Mouse (Mus musculus): ENCODE measurements around the gene Kcnab1.
"Not testable (repeated sequence)": the region's sequence is repeated elsewhere in the genome, so short reads cannot be mapped to it uniquely, and the experiment has no call there.

The Kcnab1 gene

GRCm38 (mm10) chr3:65372552-65372951 lies 263.4 kb downstream of the Kcnab1 start:
- no peak for DNase-seq

DNA sequence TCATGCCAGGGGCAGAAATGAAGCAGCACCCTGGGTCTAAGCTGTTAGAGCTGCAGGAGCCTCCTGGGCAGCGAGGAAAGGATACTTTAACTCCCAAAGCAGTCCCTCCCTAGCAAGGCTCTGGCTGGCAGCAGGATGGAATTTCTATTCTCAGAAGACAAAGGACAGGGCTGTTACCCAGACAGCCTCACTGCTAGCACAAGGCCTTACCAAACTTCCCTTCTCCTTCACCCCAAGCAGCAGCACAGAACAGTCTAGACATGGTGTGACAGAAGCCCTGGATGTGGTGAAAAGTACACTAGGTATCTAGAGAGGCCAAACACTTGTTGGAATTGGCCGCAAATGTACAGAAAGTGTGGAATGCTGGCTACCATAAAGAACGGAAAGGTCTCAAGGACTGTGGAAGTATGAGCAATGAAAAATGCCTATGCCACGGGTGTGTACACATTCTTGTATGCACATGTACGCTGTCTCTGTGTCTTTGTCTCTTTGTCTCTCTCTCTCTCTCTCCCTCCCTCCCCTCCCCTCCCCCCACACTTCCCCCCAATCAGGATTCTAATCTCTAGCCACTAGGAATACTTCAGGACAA lies 264.5 kb downstream of the Kcnab1 start:
- no peak for DNase-seq

DNA sequence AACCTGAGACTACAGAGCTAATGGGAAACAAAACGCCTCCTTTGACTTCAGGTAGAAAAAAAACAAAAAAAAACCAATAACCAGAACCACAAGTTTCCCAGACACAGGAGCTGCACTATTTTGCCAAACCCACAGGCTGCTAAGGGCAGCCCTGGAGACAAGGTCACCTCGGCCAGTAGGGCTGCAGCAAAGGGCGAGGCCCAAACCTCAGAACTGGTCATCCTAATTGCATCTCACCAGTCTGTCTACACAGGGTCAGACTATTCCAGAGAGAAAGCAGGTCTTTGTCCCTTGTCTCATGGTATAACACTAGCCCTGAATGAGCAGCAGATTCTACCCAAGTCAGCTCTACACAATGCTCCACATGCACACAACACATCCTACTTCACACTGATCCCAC lies 265.5 kb downstream of the Kcnab1 start:
- DNase-seq = no peak

- no peak for DNase-seq
These were observed 269.5 kb downstream of the Kcnab1 start for GRCm38 (mm10) chr3:65378724-65379123.

DNA sequence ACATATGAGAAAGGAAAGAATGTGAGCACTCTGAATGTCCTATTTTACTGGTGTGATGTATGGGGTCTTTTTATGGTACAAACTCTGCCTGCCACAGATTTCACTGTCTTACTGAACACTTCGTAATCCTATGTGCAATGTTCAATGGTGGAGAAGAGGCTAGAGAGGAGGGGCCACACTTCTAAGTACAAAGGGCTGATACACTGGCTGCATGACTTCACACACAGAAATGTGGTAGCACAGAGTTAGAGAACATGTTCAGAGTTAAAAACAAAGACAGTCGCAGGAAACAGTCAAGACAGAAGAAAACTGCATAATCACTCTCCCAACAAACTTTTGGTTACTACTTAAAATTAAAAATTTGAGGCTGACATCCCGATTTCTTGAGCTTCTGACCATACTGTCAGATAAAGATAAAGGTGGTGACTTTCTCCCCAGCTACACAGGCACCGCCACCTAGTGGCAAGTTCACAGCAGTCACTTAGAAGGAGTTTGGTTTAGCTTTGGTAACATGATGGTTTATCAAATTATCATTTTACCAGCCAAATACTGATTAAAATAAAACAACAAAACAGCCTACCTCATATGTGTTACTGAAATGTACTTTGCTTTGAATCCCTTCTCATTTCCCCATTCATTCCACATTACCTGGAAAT lies 270.8 kb downstream of the Kcnab1 start:
- no peak for DNase-seq

- DNase-seq = no peak
These were observed 271.9 kb downstream of the Kcnab1 start for GRCm38 (mm10) chr3:65381094-65381493.

DNA sequence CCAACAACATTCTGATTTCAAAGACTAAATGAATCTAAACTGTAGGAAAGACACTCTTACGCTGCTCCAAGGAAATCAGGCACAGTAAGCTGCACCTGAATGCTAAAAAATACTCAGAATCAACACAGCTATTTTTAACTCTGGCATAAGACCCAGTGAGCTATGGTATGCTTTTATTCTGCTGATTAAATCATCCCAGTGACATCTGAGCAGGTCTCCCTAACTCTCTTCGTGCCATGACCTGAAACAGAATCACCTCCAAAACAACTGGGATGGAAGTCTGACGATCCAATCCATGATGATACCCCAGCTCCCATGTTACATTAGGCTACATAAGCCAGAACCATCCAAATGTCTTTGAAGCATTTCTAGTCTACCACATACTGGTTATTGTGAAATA lies 275.2 kb downstream of the Kcnab1 start:
- no peak for DNase-seq

- no peak for DNase-seq
These were observed 276.6 kb downstream of the Kcnab1 start for GRCm38 (mm10) chr3:65385771-65386170.

- no peak for DNase-seq
These were observed 282.1 kb downstream of the Kcnab1 start for GRCm38 (mm10) chr3:65391222-65391783.

DNA sequence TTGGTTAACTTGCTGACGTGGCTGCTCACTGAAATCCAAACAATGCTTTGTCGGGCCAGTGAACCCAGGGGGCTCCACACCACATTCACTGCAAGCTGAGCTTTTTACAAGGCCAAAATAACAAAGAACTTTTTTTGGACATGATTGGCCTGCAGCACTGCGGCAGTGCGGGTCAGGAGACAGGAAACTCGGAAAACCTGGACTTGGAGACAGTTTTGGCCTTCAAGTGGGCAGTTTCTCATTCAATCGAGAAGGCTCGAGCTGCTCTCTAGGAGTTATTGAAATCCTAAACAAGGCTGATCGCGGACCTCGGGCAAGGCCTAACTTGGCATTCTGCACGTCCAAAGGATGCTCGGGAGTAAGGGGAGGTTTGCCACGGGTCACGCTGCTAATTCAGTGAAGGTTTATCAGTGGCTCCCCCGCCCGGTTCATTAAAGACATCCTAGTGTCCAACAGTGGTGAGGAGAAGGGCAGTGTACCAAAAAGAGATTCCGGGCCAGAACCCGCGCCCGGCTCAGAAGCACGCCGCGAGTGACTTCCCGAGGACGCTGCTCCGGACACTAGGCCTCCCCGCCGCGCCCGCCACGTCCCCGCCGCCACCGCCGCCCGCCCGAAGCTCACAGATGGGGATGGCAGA lies 282.7 kb downstream of the Kcnab1 start:
- DNase-seq = no peak

DNA sequence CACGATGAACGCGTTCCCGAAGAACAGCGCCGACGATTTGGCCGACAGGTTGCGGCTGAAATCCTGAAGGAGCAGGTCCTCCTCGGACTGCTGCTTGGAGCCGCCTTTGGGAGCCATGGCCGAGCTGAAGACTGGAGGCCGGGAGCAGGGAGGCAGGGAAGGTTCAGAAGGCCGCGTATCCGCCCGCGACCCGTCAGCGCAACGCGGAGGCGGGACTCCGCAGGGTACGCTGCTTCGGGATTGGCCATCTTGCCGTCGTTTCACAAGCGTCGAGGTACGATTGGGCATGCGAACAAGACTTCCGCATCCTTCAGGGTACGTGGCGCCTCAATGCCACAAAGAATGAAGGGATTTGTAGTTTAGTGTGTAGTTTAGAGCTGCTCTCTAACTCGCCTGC lies 283.2 kb downstream of the Kcnab1 start, which contains the start of gene Ssr3:
TSS of gene Ssr3 (minus strand) at position 203 of the 397 bp plus-strand sequence.
- DNase-seq = peak; percentile 92 to 94

DNA sequence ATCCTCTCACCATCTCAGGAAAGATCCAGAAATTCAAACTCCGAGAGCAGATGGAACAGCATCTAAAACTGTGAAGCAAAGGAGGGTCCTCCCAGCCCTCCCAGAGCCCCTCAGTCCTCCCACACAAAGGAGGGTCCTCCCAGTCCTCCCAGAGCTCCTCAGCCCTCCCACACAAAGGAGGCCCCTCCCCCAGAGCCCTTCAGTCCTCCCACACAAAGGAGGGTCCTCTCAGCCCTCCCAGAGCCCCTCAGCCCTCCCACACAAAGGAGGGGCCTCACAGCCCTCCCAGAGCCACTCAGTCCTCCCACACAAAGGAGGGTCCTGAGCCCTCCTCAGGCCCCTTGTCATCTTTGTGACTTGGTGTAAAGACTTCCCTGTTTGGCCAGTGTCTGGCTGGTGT lies 285.9 kb downstream of the Kcnab1 start:
- DNase-seq = not testable (repeated sequence)

DNA sequence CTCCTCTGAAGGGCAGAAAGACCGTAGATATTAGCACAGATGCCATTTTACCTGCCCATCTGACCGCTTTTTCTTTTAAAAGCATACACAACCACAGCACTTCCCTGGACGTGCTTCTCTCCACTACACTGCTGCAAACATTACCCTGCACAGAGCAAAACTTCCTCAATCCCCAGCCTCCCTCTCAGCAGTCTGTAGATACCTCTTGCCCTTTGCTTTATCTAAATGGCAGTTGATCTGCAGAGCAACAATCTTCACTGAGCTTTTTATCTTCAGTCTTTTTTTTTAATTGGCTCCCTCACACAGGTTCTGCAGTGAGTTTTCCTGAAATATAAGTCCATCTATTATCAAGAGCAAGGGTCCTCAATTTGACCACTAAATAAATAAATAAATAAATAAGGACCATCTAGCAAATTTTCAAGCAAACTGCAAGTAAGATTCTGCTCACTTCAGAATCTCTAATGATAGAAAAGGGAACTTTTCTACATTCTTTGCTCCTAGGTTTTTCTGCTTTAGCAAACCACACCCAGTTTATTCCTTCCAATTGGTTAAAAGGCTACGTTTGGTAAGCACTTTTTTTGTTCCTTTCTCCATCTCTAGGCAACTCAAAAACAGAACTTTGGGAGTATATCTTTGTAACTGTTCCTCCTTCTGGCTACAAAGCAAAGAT lies 287.8 kb downstream of the Kcnab1 start:
- DNase-seq = no peak

DNA sequence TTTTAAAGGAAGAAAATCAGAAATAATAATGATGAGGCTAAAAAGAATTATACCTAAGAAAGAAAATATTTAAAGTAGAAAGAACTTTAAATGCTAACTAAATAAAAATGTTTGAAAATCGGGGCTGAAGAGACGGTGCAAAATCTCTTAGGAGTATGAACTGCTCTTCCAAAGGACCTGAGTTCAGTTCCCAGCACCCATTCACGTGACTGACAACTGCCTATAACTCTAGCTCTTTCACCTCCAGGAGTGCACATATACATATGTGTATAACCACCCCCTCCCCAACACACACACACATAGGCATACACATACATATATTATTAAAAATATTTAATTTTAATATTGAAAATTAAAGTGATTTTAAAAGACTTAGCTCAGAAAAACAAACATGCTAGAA lies 288.4 kb downstream of the Kcnab1 start:
- DNase-seq = no peak

DNA sequence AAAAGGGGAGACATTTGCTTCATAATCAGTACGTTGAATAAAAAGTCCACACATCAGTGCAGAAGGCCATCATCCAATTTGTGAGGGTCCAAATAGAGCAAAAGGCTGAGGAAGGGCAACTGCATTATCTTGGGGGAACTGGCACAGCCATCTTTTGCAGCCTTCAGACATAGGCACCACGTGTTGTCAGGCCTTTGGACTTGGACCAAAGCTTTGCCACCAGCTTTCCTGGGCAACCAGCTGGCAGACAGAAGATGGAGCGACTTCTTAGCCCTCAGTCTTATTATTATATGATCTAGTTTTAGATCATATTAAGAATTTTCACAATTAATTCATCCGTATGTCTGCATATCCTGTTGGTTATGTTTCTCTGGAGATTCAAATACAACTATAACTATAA lies 296.6 kb downstream of the Kcnab1 start:
- DNase-seq = no peak

- DNase-seq = no peak
These were observed 298.7 kb downstream of the Kcnab1 start for GRCm38 (mm10) chr3:65407891-65408290.

DNA sequence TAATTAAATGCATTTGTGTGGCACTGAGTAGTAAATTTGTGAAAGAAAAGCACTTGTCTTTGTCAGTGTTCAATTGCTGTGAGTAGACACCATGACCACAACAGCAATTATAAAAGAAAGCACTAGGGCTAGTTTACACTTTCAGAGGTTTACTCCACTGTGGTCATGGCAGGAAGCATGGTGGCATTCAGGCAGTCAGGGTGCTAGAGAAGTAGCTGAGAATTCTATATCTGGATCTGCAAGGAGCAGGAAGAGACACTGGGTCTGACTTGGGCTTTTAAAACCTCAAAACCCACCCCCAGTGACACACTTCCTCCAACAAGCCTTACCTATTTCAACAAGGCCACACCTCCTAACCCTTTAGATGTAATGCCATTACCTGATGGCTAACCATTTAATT lies 307.4 kb downstream of the Kcnab1 start:
- DNase-seq = no peak

- DNase-seq = no peak
These were observed 308.9 kb downstream of the Kcnab1 start for GRCm38 (mm10) chr3:65417913-65418594.

DNA sequence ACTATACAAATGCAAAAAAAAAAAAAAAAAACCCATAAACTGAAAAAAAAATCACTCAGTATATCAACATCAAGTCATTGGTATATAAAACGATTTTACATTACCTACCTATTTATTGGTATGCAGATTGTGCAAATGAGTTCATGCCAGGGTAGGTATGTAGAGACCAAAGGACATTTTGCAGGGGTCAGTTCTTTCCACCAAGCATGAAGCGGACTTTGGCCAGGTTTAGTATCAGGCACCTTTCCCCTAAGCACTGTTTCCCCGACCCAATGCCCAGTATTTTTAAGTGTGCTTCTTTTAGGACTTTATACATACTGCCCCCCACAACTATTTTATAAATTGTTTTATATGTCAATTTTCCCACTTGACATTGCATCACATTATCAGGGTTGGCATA lies 310.5 kb downstream of the Kcnab1 start:
- DNase-seq = no peak

All from thymus, adult 18-20 months (tissue).